Mouse (Mus musculus): ENCODE results near the gene St5. TPM values are rescaled to one million over a fixed set of nuclear protein-coding genes. Genes with fewer than 3 reads are reported as not detected.

St5 gene
- total RNA-seq, 2 experiments from 2014 or later = 8.5 to 12.5 TPM

DNA sequence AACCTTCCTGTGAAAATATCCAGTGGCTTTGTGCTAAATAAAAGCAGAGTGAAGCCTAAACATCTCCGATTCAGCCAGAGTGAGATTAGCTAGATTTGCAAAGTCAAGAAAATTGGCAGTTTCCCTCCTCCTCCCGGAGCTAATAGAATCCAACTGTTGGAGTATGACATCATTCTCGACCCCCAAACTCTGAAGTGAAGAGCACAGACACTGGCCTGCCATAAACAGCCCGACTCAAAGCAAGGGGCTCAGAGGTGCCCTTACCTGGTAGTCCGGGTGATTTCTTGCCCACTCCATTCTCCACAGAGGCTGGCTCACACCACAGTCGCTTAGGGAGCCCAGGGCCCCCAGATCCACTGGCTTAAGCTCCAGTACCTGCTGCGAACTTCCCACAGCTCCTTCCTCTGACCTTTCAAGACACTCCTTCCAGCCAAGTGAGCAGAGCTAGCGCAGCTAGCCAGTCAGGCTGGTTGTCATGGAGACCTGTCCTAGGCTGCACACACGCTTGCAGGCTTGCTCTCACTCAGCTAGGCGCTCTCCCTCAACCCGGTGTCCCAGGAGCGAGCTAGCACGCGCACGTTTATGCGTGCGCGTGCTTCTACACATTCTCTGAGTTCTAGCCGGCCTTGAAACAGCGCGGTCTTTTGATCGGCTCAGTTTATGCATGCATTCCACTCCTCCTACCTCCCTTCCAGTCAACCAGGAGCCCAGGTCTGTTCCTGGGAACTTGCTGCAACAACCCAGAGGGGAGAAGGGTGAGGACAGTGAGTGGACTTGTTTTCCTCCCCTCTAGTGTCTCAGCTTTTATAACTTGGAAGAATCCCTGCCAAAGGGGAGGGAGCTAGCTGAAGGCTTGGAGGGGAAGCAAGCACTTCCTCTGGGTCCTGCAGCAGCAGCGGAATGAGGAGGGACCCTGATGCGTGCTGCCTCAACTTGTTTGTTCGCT is 87.1 kb downstream of the St5 start:
- ATAC-seq (replicated peaks; ENCODE audit: low FRiP score, low TSS enrichment, poor library complexity, severe bottlenecking) = peak; percentile 92

DNA sequence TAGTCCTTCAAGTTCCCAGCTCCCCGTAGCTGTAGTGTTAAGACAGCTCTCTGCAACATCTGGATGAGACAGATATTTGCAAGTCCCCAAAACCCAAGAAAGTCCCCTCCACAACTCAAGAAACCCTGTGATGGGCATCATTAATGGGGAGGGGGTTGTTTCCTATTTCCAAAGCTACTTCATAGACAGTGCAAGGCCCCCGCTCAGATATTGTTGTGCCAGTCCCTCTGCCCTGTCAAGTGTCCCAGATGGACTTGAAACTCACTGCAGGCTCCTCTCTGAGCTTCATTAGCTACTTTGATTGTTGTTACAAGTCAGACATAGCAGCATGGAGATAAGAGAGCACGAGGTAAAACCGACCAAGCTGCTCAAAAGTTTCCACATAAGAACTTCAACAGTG is 87.8 kb downstream of the St5 start:
- no peak for ATAC-seq (replicated peaks; ENCODE audit: low FRiP score, low TSS enrichment, poor library complexity, severe bottlenecking)

DNA sequence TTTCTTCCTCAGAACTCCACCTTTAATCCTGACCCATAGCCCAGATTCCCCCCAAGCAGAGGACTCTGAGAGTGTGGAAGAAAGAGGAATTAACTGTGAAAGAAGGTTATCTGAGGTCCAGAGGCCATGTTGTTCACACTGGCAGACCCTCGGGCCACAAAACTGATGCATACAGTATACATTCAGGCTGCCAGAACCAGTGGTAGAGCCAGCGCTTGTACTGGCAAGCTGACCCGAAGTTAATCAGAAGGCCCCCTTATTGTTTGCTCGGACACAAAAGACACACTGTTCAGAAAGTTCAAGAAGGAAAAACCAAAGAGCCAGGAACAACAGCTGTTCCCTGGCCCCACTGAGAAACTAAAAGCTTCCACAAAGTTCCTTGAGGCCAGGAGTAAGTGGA is 88.5 kb downstream of the St5 start:
- ATAC-seq (replicated peaks; ENCODE audit: low FRiP score, low TSS enrichment, poor library complexity, severe bottlenecking) = no peak

DNA sequence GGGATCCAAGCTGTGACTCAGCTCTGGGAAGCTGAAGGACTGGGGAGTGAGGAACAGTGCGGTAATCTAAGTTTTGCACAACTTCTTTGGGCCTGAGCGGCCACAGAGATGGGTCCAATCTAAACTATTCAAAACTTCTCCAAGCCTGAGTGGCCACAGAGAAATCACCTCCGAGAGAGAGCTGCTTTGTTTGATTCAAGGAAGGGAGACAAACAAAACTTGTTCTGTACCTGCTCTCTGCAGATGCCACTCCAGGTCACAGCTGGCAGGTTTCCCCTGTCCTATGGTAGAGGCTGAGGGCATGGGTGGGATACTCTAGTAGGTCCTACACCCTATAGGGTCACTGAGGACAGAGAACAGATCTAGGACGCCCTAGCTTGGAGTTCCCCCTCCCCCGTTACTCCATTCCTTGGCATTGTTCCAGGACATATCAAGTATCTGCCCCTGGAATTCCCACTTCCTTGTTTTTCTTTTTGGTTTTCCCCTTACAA is 89.8 kb downstream of the St5 start:
- no peak for ATAC-seq (replicated peaks; ENCODE audit: low FRiP score, low TSS enrichment, poor library complexity, severe bottlenecking)

DNA sequence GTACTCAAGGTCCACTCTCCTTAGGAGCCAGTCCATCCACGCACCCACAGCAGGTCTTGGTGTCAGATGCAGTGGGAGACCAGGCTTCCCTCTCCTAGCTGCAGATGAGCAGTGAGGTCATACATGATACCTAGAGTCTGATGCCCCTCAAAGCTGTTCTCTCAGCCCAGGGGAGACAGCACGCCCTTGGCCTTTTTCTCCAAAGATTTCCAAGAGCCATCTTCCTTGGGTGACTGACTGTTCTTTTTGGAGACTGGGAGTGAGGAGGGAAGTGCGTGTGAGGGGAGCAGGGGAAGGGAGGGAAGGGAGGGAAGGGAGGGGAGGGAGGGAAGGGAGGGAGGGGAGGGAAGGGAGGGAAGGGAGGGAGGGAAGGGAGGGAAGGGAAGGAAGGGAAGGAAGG is 90.4 kb downstream of the St5 start:
- ATAC-seq (replicated peaks; ENCODE audit: low FRiP score, low TSS enrichment, poor library complexity, severe bottlenecking) = no peak

DNA sequence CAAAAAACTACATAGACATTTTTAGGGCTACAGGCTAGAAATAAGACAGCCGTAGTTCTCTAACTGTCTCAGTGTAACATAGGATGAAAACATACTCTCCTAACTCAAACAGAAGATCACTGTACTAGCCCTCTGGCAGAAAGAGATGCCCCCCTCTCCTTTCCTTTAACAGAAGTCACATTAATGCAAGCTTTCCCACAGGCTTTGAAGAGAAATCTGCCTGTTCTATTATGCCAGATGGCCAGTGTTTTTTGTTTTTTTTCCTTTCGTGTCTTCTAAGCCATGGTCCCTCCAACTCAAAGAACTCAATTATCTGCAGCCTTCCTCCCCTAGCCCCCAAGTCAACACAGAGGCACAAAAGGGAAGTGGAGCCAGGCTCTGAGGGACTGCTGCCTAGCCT is 90.9 kb downstream of the St5 start:
- ATAC-seq (replicated peaks; ENCODE audit: low FRiP score, low TSS enrichment, poor library complexity, severe bottlenecking) = no peak

DNA sequence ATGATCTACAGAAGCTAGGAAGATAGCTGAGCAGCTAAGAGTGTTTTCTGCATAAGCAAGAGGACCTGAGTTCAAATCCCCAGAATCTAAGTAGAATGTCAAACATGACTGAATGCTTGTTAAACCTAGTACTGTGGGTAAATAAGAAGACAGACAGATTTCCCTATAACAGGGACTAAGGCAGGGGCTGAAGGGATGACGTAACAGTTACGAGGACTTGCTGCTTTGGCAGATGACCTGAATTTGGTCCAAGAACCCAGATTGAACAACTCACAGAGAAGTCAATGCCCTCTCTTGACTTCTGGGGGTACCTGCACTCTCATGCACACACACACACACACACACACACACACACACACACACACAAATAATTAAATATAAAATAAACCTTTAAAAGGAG is 93.1 kb downstream of the St5 start:
- ATAC-seq (replicated peaks; ENCODE audit: low FRiP score, low TSS enrichment, poor library complexity, severe bottlenecking) = no peak

DNA sequence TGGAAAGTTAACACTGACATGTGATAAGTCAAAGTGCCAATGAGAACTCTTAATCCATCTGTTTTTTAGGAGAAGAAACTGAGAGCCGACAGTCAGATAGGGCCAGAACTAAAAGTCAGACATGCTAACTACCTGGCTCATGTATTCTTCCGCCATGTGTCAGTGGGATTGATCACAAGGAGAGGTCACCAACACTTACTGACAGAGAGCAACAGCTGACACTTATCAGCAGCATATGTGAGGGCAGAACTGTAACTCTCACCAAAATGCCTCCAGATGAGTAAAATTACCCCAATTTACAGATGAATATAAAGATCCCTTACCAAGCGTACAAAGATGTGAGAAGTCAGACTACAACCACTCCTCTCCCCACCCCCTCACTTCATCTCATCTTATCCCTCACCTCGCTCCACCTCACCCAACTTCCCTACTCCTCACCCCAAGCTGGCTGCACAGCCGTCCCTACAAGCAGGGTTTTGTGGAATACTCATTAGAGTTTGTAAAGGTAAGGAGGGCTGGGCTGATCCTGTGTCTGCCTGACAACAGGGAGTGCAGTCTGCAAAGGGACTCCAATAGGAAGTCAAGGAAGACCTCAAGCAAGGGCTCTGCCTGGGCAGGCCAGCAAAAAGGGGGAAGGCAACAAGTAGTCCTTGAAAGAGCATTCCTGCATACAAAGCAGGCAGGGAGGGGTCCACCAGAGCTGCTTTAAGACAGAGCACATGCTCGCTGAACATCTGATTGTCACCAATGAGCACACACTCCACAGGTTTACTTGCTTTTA is 93.7 kb downstream of the St5 start:
- ATAC-seq (replicated peaks; ENCODE audit: low FRiP score, low TSS enrichment, poor library complexity, severe bottlenecking) = no peak

DNA sequence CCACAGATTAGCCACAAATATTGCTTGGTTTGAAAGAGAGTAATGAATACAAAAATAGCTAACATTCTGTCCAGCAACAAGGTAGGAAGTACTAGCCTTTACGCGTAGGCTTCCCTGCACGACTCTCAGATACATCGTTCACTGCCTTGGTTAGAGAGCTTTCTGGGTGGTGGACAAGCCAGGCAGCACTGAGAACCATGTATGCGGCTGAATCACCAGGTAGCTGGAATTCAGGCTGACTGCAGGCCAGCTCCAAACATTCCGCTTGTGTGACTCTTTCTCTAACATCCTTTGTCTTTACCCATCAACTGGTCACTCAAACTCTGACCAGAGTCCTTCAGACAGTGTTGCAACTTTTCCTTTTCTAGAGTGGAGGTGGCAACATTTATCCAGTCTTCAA is 94.6 kb downstream of the St5 start:
- ATAC-seq (replicated peaks; ENCODE audit: low FRiP score, low TSS enrichment, poor library complexity, severe bottlenecking) = no peak

DNA sequence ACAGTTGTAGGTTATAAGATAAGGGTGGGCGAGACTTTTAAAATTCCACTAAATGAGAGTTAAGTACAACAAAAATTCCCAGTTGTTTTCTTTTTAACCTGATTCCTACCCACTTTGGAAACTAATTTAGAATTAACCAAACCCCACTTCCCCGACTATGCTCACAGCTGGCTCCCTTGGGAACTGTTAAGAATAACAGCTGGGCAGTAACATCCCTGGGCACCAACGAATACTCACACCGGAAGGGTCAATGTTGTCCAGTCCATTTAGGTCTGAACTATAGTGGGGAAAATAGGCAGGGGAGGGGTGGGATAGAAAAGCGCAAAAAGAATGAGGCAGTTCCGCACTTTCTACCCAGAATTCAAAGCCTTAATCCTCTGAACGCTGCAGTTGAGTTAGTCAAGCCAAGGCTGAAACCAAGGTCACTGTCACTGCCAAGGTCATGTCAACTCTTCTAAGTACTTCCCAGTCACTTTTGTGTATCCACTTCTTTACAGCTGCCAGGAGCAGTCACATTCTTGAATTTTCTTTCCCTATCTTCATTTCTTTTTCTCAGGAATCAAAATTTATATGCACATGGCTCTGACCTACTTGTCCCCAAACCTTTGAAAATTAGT is 96.3 kb downstream of the St5 start:
- ATAC-seq (replicated peaks; ENCODE audit: low FRiP score, low TSS enrichment, poor library complexity, severe bottlenecking) = no peak

DNA sequence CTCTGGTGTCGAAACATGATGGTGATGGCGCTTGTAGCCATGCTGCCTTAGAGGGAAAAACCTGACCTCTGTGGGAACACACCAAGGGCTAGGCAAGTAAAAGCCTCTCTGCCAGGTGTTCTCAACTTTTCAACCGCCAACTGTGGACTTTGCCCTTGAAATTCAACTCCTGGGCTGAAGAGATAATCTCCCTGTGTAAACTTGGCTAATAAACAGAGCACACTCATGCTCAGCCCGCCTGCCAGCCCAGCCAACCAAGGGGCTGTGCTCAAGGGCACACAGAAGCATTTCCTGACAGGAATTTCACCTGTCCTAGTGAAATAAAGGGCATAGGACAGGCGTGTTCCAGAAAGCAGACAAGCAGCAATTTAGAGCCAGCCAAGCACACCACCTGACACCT is 100.8 kb downstream of the St5 start:
- peak; percentile 86 for ATAC-seq (replicated peaks; ENCODE audit: low FRiP score, low TSS enrichment, poor library complexity, severe bottlenecking)

DNA sequence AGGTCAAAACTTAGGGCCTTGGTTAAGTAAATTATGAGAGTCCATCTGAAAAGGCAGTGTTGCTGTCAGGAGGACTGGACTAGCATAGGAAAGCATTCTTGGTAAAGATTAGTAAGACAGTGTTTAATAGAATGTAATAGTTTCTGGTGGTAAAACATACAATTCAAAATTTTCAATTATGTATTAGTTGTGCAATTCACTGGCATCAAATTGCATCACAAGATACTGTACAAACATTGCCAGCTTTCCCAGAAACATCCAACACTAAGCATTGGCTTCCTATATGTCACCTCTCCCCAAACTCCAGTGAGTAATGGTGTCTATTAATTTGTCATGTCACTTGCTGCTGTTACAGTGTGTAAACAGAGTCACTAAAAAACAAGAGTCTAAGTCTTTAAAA is 101.4 kb downstream of the St5 start:
- no peak for ATAC-seq (replicated peaks; ENCODE audit: low FRiP score, low TSS enrichment, poor library complexity, severe bottlenecking)

DNA sequence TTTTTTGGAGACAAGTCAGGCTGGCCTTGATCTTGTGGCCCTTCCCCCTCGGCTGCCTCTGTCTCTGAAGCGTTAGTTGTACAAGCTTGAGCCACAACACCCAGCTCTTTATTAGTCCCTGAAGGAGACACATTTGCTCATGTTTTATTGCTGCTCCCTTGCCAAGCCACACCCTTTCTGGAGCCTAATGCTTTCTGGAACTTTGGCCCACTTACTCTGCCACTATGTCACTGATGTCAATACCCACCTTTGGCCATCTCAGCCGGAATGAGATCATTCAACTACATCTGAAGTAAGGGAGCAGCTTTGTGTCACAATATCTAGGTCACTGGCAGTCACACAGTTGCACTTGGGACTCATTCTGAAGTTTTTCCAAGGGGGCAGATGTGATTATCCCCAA is 102.7 kb downstream of the St5 start:
- ATAC-seq (replicated peaks; ENCODE audit: low FRiP score, low TSS enrichment, poor library complexity, severe bottlenecking) = no peak

DNA sequence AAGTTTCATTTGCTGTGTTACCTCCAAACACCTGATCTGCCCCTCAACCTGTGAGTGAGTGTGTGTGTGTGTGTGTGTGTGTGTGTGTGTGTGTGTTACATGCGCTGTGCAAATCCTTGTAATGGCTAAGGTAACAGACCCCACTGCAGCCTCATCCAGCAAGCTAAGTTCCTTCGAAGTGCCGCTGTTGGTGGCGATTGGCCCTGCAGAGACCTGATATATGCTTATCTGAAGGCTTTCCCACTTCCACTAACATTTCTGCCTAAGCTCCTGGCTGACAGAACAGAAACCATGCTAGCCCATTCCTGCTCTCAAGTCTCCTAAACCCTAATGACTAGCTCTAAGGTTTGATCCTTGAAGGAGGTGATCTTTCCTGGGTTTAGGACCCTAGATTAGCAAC is 103.4 kb downstream of the St5 start:
- peak; percentile 31; the same call in 1 of the 2 replicates for ATAC-seq (replicated peaks; ENCODE audit: low FRiP score, low TSS enrichment, poor library complexity, severe bottlenecking)

DNA sequence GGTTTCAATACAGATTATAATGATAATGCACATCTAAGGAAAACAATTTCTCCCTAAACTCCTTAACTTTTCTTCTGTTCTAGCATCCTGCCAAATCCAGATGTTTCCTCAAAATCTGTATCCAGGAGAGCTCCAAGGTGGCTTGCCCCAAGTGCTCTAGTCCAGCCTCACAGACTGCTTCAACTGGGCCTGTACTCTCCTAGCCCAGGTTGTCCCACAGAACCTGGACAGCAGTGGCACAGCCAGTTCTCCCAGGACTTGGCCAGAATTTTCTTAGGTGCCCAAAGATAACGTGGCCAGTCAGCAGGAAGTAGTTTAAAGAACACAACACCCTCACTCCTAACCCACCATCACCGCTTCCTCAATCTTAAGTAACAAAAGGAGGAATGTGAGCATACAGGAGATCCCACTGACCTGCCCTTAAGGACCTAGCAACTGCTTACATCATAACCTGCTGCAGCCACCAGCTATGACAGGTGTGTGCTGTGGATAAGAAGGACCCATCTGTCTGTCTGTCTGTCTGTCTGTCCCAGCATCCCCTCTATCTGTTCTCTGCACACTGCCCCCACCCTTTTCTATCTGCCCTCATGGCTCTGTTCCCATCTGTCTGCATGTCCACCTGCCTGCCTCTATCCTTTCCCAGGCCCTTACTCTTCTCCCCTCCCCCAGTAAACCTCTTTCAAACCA is 108.4 kb downstream of the St5 start:
- ATAC-seq (replicated peaks; ENCODE audit: low FRiP score, low TSS enrichment, poor library complexity, severe bottlenecking) = peak; percentile 83

DNA sequence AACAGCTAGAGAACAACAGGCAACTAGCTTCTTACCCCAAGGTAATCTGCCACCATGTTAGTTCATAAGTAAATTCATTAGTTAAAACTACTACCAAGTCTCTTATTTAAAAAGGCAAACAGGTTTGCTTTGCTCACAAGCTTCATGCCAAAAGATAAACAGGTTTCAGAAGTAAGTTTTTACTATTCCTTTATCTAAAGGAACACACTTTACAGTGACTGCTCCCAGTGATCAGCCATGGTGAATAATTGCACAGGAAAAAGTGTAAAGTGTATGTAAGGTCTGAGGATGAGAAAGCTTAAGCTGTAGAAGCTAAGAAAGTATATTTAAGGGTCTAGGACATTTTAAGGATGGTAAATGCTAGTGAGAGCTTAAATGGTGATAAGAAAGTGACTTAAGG is 109.4 kb downstream of the St5 start:
- ATAC-seq (replicated peaks; ENCODE audit: low FRiP score, low TSS enrichment, poor library complexity, severe bottlenecking) = peak; percentile 32

DNA sequence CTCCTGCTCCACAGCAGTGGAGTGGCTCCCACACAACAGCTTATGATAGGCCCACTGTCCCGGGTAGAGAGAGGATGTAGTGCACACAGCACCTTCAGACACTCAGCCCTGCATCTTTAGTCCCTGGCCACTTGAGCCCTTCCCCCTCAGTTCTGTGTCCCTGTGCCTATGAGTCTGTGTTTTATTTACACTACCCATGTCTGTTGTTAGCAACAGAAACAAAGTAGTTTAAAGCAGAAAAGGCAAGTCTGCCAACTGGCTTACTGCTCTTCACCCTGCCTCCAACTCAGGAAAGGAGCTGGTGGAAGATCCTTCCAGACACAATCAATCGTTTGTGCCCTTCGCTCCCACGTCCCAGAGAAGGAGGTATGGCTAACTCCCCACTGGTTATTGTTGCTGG is 111.2 kb downstream of the St5 start:
- ATAC-seq (replicated peaks; ENCODE audit: low FRiP score, low TSS enrichment, poor library complexity, severe bottlenecking) = no peak

DNA sequence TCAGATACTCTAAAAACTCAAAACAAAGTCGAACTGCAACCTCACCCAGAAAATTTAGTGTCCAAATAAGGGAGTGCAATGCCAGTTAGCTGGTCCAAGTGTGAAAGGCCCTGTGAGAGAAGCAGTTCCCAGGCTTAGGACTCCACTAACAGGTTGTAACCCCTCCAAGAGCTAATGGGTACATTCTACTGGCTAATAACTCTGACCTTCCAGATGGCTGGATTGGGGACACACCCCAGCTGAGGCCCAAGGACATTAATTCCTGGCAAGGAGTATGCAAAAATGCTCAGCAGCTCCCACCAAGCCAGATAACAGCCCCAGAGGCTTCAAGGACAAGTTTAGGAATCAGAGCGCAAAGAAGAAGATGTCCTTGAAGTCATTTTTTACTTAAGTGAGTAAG is 112.8 kb downstream of the St5 start:
- no peak for ATAC-seq (replicated peaks; ENCODE audit: low FRiP score, low TSS enrichment, poor library complexity, severe bottlenecking)

DNA sequence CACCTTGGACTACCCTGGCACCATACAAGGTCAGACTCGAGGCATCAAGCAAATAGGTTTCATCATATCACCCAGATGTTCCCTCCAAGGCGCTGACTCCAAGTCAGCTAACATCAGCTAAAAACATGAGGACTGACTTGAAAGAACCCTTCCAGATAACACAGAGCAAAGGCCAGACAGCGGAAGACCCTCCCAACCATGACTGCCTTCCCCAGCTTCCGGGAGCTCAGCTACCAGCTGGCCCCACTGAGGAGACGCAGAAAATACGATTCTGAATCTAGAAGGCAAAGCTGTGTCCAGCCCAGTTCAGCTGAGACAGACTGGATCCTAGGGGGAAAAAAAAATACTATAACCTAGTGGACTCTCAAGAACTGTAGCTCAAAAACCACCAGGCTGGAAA is 114.4 kb downstream of the St5 start:
- no peak for ATAC-seq (replicated peaks; ENCODE audit: low FRiP score, low TSS enrichment, poor library complexity, severe bottlenecking)

DNA sequence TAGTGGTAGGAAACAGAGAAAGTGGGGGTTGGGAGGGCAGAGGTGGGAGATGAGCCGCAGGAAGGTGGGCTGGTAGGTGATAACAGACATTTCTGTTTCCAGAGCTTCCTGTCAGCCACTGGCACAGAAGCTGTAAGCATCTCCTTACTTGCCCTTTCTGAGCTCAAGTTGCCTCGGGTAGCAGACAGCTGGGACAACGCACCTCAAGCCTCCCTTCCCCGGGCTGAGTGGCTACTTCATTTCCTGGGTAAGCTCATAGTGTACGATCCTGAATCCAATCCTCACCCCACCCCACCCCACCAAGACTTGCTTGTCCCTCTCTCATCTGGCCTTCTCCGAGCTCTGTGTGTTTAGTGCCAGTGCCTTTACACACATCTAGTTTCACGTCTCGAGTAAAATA is 115.3 kb downstream of the St5 start:
- no peak; the same call in 1 of the 2 replicates for ATAC-seq (replicated peaks; ENCODE audit: low FRiP score, low TSS enrichment, poor library complexity, severe bottlenecking)
